12 mouse cellular contexts compared by ENCODE assay signal in the genomic region with DNA sequence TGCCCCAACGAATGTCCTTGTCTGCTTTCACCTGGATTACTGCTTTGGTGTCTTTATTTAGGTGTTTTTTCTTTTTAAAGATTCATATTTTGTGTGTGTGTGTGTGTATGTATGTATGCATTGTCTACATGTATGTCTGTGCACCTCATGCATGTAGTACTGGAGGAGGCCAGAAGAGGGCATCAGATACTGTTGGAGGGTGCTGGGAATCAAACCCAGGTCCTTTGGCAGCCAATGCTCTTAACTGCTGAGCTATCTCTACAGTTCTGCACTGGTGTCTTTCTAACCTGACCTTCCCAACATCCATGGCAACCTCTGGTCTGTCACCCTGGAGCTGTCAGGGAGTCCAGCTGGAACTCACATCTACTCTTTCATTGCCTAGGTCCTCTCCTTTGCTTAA.
"Had no signal": no experiment of that assay in that cellular context is flagged by ENCODE, and none has a peak within 500 bp of the region (broad histone marks: within the 10 kb centered on the region; RNA-seq: fewer than 3 reads in every experiment).

No protein-coding gene starts in this region.

- ATAC-seq: lung, postnatal 0 days; midbrain, embryonic 15.5 days had no signal

- H3K27ac ChIP-seq: kidney, embryonic 15.5 days; limb, embryonic 12.5 days; liver, embryonic 13.5 days; midbrain, embryonic 10.5 days; midbrain, embryonic 15.5 days had no signal

- DNase-seq: kidney, adult 18-20 months; kidney, postnatal 25 days; liver; liver, embryonic 13.5 days; lung, adult 18-20 months; lung, postnatal 36 days; right cerebral cortex, postnatal 25 days had no signal

- H3K4me3 ChIP-seq: kidney, embryonic 15.5 days; limb, embryonic 12.5 days; liver, embryonic 13.5 days; midbrain, embryonic 10.5 days; midbrain, embryonic 15.5 days had no signal
